Mouse (Mus musculus): Measurements from ENCODE around the gene Ccs.

DNA sequence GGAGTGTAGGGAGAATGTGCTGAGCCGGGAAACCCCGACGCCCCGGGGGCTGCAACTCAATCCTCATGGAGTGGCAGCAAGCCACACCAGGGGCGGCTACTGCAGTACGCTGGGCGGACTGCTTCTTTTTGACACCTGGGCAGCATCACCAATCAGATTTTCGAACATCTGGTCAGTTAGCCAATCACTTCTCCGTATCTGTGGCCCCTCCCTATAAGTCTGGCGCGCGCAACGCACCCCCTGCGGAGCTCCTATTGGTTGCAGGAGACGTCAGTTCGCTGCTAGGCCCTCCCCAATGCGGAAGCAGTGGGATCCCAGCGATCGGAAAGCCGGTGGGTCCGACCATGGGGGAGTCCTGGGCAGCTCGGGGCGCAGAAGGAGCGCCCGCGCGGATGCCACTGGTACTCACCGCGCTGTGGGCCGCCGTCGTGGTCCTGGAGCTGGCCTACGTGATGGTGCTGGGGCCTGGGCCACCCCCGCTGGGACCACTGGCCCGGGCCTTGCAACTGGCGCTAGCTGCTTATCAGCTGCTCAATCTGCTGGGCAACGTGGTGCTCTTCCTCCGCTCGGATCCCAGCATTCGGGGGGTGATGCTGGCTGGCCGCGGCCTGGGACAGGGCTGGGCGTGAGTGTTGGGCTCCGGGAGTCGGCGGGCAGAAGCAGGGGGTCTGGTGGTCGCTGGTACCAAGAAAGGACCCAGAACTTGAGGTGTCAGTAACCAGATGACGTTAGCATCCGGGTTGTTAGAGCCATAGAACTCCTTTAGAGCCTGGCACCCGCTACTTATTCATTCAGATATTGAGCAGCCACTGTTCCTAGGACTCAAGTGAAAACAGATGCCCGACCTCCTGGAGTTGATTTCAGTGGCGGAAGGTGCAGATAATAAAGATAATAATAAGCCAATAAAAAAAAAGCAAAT lies 39.5 kb upstream of the Ccs start, which contains the start of gene Zdhhc24:
- peak; percentile 67; the same call in 1 of the 2 replicates for TF ChIP-seq POLR2A (IDR thresholded peaks at IDR 0.05; ENCODE audit: insufficient read depth, low read depth, low read length)
- no peak for TF ChIP-seq CTCF (IDR thresholded peaks at IDR 0.05; ENCODE audit: insufficient read depth, low read depth, low read length)
